Mouse (Mus musculus): ENCODE results near the gene Tnip1. TPM values are rescaled to one million over a fixed set of nuclear protein-coding genes. Genes with fewer than 3 reads are reported as not detected.

The Tnip1 gene
- polyA plus RNA-seq, 1 experiment from 2014 or later: 16.9 TPM

DNA sequence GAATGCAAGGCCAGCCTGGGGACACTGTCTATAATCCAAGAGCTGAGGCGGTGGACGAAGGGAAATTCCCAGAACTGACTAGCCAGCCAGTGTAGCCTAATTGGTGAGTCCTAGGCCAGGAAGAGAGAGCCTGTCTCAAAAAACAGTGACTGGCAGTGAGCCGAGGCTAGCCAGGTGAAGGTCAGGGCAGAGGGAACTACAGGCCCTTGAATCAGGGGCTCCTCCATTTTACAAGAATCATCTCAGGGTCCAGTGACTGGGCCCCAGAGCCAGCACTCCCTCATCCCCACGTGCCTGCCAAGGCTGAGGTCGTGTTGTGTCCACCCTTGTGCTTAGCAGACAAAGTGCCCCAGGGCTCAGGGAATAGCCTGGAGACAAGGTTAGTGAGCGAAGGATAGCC, 12.0 kb downstream of the Tnip1 start:
- Histone ChIP-seq H3K9ac (no peak overlapping the region), H3K36me3 (no peaks in the 10 kb centered on the region), H3K27ac (no peak overlapping the region), H3K27me3 (replicated peaks) (peaks cover 3% of the 10 kb centered on the region; the same call in 1 of the 2 replicates), H3K4me3 (no peak overlapping the region), H3K9me3 (no peaks in the 10 kb centered on the region), H3K4me1 (peaks cover 12% of the 10 kb centered on the region), H3K4me2 (replicated peaks) (no peak overlapping the region)
- ATAC-seq (ENCODE audit: low FRiP score, low read depth): no peak
- WGBS: 81% methylated on average over 6 of the region's 6 CpGs

DNA sequence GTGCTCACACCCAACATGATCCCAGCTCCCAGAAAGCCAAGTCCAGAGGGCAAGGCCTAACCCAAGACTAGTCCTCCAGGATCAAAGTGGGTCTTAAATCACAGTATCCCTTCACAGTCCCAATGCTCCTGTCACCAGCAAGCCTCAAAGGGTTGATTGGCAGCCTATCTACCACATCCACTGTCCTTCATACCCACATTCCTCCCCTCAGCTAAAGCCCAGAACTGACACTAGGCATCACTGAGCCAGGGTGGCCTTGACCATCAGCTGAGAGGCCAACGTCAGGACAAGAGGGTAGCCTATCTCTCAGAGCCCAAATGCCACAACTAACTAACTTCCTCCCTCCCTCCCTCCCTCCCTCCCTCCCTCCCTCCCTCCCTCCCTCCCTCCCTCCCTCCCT, 13.0 kb downstream of the Tnip1 start:
- no peak overlapping the region for H3K4me3 ChIP-seq
- no peak for ATAC-seq (ENCODE audit: low FRiP score, low read depth)
- H3K36me3 ChIP-seq: no peaks in the 10 kb centered on the region
- H3K9me3 ChIP-seq: no peaks in the 10 kb centered on the region
- H3K27me3 ChIP-seq (replicated peaks): peaks cover 3% of the 10 kb centered on the region; the same call in 1 of the 2 replicates
- WGBS: 88% methylated on average over 1 of the region's 1 CpGs
- H3K4me1 ChIP-seq: peaks cover 9% of the 10 kb centered on the region
- H3K27ac ChIP-seq: no peak overlapping the region
- H3K9ac ChIP-seq: no peak overlapping the region
- no peak overlapping the region for H3K4me2 ChIP-seq (replicated peaks)

DNA sequence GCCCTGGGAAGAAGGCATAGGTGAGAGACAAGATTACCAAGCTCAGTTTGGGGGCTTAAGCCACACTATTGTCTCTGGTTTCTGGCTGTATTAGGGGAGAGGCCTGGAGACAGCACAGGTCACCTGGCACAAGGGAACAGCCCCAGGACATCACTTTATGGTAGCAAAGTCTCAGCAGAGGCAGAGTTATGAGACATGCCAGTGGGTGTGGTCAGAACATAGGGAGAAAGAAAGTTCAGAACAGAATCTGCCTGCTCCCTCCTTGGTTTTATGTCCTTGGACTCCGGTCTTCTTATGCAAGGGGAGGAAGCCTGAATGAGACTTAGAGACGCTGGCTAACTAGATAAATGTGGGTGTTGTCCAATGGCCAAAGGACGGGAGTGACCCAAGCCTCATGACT, 18.0 kb downstream of the Tnip1 start:
- no peaks in the 10 kb centered on the region for H3K36me3 ChIP-seq
- H3K9ac ChIP-seq: no peak overlapping the region
- no peaks in the 10 kb centered on the region for H3K9me3 ChIP-seq
- no peak overlapping the region for H3K4me2 ChIP-seq (replicated peaks)
- H3K4me1 ChIP-seq: no peaks in the 10 kb centered on the region
- ATAC-seq (ENCODE audit: low FRiP score, low read depth): no peak
- 79% methylated on average over 3 of the region's 3 CpGs for WGBS
- H3K4me3 ChIP-seq: no peak overlapping the region
- no peak overlapping the region for H3K27ac ChIP-seq
- no peaks in the 10 kb centered on the region for H3K27me3 ChIP-seq (replicated peaks)

DNA sequence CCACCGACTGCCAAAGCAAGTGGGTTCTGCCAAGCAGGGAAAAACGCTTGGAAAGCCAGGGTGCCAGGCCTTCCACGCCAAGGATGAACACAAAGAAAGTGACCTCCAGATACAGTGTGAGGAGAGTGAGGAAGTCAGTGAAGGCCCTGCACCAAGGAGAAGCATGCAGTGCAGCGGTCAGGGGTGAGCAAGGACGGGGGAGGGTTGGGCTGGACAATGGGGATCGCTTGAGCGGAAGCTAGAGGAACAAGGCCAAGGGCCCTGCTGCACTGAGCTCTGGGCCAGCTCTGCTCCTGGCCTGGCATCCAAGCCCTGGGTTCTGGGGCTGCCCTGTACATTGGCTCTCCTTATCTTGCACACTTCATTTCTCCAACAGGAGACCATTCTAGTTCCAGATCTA, 22.7 kb downstream of the Tnip1 start:
- Histone ChIP-seq H3K4me2 (replicated peaks) (no peak overlapping the region), H3K27ac (no peak overlapping the region), H3K9ac (no peak overlapping the region), H3K4me1 (peaks cover 7% of the 10 kb centered on the region; the same call in 1 of the 2 replicates), H3K36me3 (peaks cover 8% of the 10 kb centered on the region), H3K4me3 (no peak overlapping the region), H3K9me3 (no peaks in the 10 kb centered on the region), H3K27me3 (replicated peaks) (no peaks in the 10 kb centered on the region)
- no peak for ATAC-seq (ENCODE audit: low FRiP score, low read depth)
- 77% methylated on average over 7 of the region's 7 CpGs for WGBS

DNA sequence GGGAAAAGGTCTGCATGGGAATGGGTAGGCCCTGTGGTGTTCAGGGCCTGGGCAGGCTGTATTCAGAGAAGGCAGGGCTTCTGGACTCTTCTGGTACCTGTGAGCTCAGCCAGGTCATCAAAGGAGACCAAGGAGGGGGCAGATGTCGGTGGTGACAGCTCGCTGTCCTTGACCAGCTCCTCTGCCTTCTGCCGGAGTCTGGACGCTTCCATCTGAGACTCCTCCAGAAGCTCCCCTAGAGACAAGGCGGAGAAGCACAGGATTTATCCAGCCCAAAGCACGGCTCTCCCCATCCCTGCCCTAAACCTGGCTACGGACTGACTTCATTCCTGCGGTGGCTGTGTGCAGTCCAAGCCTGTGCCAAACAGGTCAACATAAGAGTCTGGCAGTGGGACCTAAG, 23.2 kb downstream of the Tnip1 start:
- no peak for ATAC-seq (ENCODE audit: low FRiP score, low read depth)
- WGBS: 86% methylated on average over 8 of the region's 8 CpGs
- no peaks in the 10 kb centered on the region for H3K9me3 ChIP-seq
- peaks cover 7% of the 10 kb centered on the region; the same call in 1 of the 2 replicates for H3K4me1 ChIP-seq
- peaks cover 8% of the 10 kb centered on the region for H3K36me3 ChIP-seq
- H3K27ac ChIP-seq: no peak overlapping the region
- no peak overlapping the region for H3K4me2 ChIP-seq (replicated peaks)
- no peak overlapping the region for H3K4me3 ChIP-seq
- H3K27me3 ChIP-seq (replicated peaks): no peaks in the 10 kb centered on the region
- H3K9ac ChIP-seq: no peak overlapping the region

DNA sequence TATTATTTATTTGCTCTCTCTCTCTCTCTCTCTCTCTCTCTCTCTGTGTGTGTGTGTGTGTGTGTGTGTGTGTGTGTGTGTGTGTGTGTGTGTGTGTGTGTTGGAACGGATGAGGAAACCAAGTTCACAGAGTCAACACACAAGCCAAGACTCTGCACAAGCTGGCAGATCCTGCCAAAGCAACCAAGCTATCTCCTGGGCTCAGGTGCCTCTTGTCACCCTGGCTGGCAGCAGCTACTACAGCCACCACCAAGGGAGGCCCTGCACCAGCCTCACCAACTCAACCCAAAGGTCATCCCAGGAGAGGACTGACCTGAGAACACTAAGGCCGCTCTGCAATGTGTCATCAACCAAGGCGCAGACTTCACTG, 26.0 kb downstream of the Tnip1 start:
- Histone ChIP-seq H3K4me1 (peaks cover 7% of the 10 kb centered on the region; the same call in 1 of the 2 replicates), H3K9me3 (no peaks in the 10 kb centered on the region), H3K27me3 (replicated peaks) (no peaks in the 10 kb centered on the region), H3K9ac (no peak overlapping the region), H3K4me3 (no peak overlapping the region), H3K4me2 (replicated peaks) (no peak overlapping the region), H3K27ac (no peak overlapping the region), H3K36me3 (peaks cover 10% of the 10 kb centered on the region)
- ATAC-seq (ENCODE audit: low FRiP score, low read depth): no peak
- WGBS: 95% methylated on average over 3 of the region's 3 CpGs

DNA sequence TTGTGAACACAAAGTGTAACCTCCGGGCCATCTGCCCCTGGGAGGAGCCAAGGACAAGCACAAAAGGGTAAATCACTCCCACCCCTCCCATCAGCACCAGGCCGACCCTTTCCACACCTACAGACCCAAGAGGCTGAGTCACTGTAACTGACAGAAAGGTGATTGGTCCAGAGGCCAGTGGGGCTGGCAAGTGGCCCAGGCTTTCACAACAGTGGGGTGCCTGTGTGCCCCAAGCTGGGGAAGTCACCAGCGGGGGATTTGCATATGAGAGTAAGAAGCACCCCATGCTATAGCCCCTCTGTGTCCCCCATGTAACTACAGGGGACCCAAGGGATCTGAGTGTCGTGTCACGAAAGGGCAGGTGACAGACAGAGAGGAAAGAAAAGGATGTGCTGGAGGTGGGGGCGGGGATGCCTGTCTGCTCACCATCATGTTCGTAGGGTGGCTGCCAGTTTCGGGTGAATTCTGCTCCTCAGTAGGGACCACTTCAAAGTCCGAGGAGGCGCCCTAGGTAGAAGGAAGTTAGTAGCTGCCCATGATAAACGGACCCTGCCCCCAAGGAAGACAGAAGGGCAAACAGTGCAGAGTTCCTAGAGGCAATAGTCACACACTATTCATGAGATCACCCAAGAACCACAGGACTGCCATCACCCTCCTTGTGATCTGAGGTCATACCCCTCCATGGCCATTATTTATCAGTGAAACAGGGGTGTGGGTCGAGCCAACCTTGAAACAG, 26.5 kb downstream of the Tnip1 start:
- no peaks in the 10 kb centered on the region for H3K27me3 ChIP-seq (replicated peaks)
- H3K27ac ChIP-seq: no peak overlapping the region
- peaks cover 10% of the 10 kb centered on the region for H3K36me3 ChIP-seq
- whole genome bisulfite sequencing: 30% methylated on average over 12 of the region's 12 CpGs
- H3K9ac ChIP-seq: no peak overlapping the region
- no peaks in the 10 kb centered on the region for H3K9me3 ChIP-seq
- H3K4me1 ChIP-seq: peaks cover 7% of the 10 kb centered on the region; the same call in 1 of the 2 replicates
- H3K4me3 ChIP-seq: no peak overlapping the region
- H3K4me2 ChIP-seq (replicated peaks): no peak overlapping the region
- no peak for ATAC-seq (ENCODE audit: low FRiP score, low read depth)

DNA sequence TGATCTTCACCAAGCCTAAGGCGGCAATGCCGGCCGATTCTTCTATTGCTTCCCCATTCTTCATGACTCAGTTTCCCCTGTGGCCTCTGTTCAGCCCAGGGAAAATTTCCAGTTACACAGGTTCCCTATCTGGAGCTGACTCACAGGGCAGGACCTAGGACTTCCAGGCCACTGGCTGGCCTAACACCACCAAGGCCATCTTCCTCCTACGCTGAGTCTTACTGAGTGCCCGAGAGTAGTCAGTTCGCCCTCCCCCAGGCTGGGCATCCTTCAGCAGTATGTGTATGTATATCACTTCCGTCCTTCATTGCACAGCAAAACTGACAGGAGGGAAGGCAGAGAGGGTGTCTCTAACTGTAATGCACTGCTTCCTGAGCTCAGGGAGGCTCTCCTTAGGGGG, 28.5 kb downstream of the Tnip1 start:
- peaks cover 12% of the 10 kb centered on the region for H3K36me3 ChIP-seq

DNA sequence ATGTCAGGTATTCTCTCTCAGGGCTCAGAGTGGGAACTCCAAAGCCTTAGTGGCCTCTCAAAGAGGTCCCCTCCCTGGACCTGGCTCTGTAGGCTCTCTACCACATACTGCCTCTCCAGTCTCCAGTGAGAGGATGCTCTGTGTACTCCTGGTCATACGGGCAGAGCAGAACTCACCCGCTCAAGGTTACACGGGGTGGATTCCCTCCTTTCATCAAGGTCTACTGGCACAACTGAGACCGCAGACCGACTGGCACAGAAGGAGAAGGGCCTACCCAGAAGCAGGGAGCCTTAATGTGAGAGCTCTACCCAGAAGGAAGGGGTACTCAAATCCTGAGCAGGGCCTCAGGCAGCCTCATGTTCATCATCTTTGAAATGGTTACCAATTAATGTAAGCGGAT, 30.2 kb downstream of the Tnip1 start:
- H3K4me2 ChIP-seq (replicated peaks): no peak overlapping the region
- H3K27ac ChIP-seq: no peak overlapping the region
- no peak overlapping the region for H3K4me3 ChIP-seq
- peaks cover 7% of the 10 kb centered on the region; the same call in 1 of the 2 replicates for H3K4me1 ChIP-seq
- peaks cover 19% of the 10 kb centered on the region for H3K36me3 ChIP-seq
- no peak overlapping the region for H3K9ac ChIP-seq
- ATAC-seq (ENCODE audit: low FRiP score, low read depth): no peak
- H3K27me3 ChIP-seq (replicated peaks): no peaks in the 10 kb centered on the region
- H3K9me3 ChIP-seq: no peaks in the 10 kb centered on the region
- WGBS: 93% methylated on average over 6 of the region's 6 CpGs

More for the DNA sequence above, 28.5 kb downstream of the Tnip1 start:
- Histone ChIP-seq H3K4me3 (no peak overlapping the region), H3K27me3 (replicated peaks) (no peaks in the 10 kb centered on the region), H3K4me1 (peaks cover 7% of the 10 kb centered on the region; the same call in 1 of the 2 replicates), H3K9me3 (no peaks in the 10 kb centered on the region), H3K9ac (no peak overlapping the region), H3K27ac (no peak overlapping the region), H3K4me2 (replicated peaks) (no peak overlapping the region)
- ATAC-seq (ENCODE audit: low FRiP score, low read depth): no peak
- WGBS: 97% methylated on average over 7 of the region's 7 CpGs

DNA sequence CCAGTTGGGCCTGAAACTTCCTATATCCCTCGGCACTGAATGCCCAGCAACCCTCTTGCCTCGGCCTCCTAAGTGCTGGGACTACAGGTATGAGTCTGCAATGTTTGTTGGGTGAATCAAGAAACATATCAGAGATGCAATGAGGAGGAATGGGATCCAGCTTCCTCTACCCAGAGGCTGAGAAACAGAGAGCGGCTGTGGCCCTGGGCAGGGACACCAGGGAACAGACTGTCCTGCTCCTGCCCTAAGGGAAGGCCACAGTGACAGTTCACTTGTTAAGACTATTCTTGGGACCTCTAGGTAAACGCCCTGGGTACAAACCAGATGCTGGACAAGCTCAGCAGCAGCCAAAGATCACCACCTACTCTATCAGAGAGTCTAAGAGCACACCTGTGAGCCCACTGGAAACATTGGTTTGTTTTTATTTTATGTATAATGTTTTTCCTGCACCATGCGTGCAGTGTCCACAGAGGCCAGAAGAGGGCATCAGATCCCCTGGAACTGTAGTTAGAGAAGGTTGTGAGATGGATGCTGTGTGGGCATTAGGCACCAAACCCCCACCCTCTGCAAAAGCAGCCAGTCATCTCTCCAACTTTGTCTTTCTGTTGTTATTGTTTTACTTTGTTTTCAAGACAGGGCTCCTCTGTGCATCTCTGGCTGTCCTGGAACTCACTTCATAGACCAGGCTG, 31.2 kb downstream of the Tnip1 start:
- 65% methylated on average over 5 of the region's 5 CpGs for WGBS
- no peak for ATAC-seq (ENCODE audit: low FRiP score, low read depth)

DNA sequence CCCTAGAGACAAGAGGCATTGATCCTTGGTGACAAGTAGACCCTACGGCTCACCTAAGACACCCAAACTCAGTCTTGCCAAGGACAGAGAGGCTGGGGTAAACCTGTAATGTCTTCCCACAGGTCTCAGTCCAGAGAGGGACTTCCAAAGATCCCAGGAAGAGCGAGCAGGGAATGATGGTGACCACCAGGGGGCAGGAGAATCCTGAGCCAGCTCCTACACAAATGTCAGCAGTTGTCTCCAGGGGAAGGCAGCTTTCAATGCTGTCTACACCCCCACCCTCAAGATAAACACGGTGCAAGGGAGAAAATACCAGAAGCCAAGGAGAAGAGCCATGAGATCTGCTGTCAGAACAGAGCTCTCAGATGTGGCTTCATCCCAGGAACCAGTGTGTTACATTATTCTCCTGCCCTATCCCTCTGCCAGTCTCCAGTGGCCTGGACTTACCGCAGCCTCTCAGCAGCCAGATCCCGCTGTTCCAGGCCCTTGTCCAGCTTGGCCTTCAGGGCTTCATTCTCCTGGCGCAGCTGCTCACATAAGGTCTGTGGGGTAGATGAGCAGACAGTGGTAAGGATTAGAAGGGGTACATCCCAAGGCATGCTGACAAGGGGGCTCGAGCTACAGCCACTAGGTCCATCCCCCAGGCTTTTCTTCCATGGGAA, 32.3 kb downstream of the Tnip1 start:
- ATAC-seq (ENCODE audit: low FRiP score, low read depth): no peak
- peaks cover 30% of the 10 kb centered on the region for H3K36me3 ChIP-seq
- no peak overlapping the region for H3K4me3 ChIP-seq
- H3K4me2 ChIP-seq (replicated peaks): no peak overlapping the region
- H3K27ac ChIP-seq: no peak overlapping the region
- WGBS: 71% methylated on average over 7 of the region's 7 CpGs
- no peaks in the 10 kb centered on the region for H3K9me3 ChIP-seq
- no peaks in the 10 kb centered on the region for H3K27me3 ChIP-seq (replicated peaks)
- no peaks in the 10 kb centered on the region for H3K4me1 ChIP-seq
- H3K9ac ChIP-seq: no peak overlapping the region

More for the DNA sequence above, 31.2 kb downstream of the Tnip1 start:
- no peak overlapping the region for H3K4me3 ChIP-seq
- peaks cover 7% of the 10 kb centered on the region; the same call in 1 of the 2 replicates for H3K4me1 ChIP-seq
- no peak overlapping the region for H3K27ac ChIP-seq
- no peaks in the 10 kb centered on the region for H3K27me3 ChIP-seq (replicated peaks)
- no peaks in the 10 kb centered on the region for H3K9me3 ChIP-seq
- H3K36me3 ChIP-seq: peaks cover 21% of the 10 kb centered on the region
- no peak overlapping the region for H3K4me2 ChIP-seq (replicated peaks)
- H3K9ac ChIP-seq: no peak overlapping the region

DNA sequence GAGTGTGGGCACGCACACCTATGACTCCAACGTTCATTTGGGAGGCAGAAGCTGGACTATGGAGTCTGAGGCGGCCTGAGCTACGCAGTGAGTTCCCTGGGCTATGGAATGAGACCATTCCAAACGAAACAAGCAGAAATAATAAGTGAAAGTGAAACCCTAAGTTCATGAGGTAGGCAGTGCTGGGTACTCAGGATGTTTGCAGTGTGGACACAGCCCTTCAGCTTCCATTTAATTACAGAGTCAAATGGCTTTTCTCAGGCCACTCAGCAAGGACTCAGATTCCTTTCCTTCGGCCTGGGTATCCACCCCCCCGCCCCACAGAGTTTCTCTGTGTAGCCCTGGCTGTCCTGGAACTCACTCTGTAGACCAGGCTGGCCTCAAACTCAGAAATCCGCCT, 33.0 kb downstream of the Tnip1 start:
- no peak for ATAC-seq (ENCODE audit: low FRiP score, low read depth)
- Histone ChIP-seq H3K27ac (no peak overlapping the region), H3K4me2 (replicated peaks) (no peak overlapping the region), H3K4me1 (no peaks in the 10 kb centered on the region), H3K9ac (no peak overlapping the region), H3K27me3 (replicated peaks) (no peaks in the 10 kb centered on the region), H3K9me3 (no peaks in the 10 kb centered on the region), H3K36me3 (peaks cover 30% of the 10 kb centered on the region), H3K4me3 (no peak overlapping the region)
- WGBS: 87% methylated on average over 8 of the region's 8 CpGs

All from neural tube, embryonic 12.5 days (tissue).